Mouse (Mus musculus) lung, postnatal 0 days (tissue): ENCODE measurements around the gene Med29. TPM values are rescaled to one million over a fixed set of nuclear protein-coding genes. Genes with fewer than 3 reads are reported as not detected.

Experiments used
- ATAC-seq: fragments of 200-750 bp; cut with Nextera tagmentation; 2 replicates; pipeline ENCODE4 v1.8.0; 2017; ENCODE audit warnings: moderate library complexity
- DNase-seq: peaks from one replicate; pipeline ENCODE4 v3.0.0-alpha.2; 2016; ENCODE audit warnings: low spot score
- H3K27ac ChIP-seq: fragments of 300-500 bp; sonication (generic); 2 replicates; pipeline ENCODE4 v1.5.1; 2014; ENCODE audit warnings: antibody characterized with exemption, mild to moderate bottlenecking, low read length, mixed read lengths
- H3K27me3 ChIP-seq: fragments of 300-500 bp; sonication (generic); replicated peaks from 2 replicates; pipeline ENCODE4 v1.6.1; 2014; ENCODE audit warnings: low read length, mixed read lengths; ENCODE audit not compliant: insufficient read depth
- H3K36me3 ChIP-seq: fragments of 300-500 bp; sonication (generic); 2 replicates; pipeline ENCODE4 v1.6.1; 2014; ENCODE audit warnings: low read length, mixed read lengths; ENCODE audit not compliant: insufficient read depth
- H3K4me1 ChIP-seq: fragments of 300-500 bp; sonication (generic); 2 replicates; pipeline ENCODE4 v1.6.1; 2014; ENCODE audit warnings: antibody characterized with exemption, low read depth, low read length, mixed read lengths; ENCODE audit not compliant: insufficient read depth
- H3K4me2 ChIP-seq: fragments of 300-500 bp; sonication (generic); replicated peaks from 2 replicates; pipeline ENCODE4 v1.6.1; 2014; ENCODE audit warnings: low read depth, mild to moderate bottlenecking, low read length, moderate library complexity, mixed read lengths
- H3K4me3 ChIP-seq: fragments of 300-500 bp; sonication (generic); 2 replicates; pipeline ENCODE4 v1.5.1; 2014; ENCODE audit warnings: low read depth, low read length
- H3K9ac ChIP-seq: fragments of 300-500 bp; sonication (generic); replicated peaks from 2 replicates; pipeline ENCODE4 v1.6.1; 2014; ENCODE audit warnings: low read depth, mild to moderate bottlenecking
- H3K9me3 ChIP-seq: fragments of 300-500 bp; sonication (generic); 2 replicates; pipeline ENCODE4 v1.6.1; 2016; ENCODE audit warnings: low read length, mixed read lengths
- CTCF ChIP-seq: IDR thresholded peaks from 2 replicates; pipeline ENCODE4 v1.5.1; 2016; ENCODE audit warnings: antibody characterized with exemption, mild to moderate bottlenecking
- EP300 ChIP-seq: IDR thresholded peaks from 2 replicates; pipeline ENCODE4 v1.6.1; 2016; ENCODE audit warnings: antibody characterized with exemption, mild to moderate bottlenecking, control low read depth
- WGBS: fragments of 180-500 bp; shearing (Covaris S2); extraction: QIAGEN DNeasy Blood & Tissue Kit; methylation state at CpG from one replicate; pipeline ENCODE4 v1.1.7; 2014; 5-methylcytosine and 5-hydroxymethylcytosine counted together
- polyA plus RNA-seq: library from polyadenylated mRNA; unstranded; fragments of >200 nt; fragmentation: Nextera tagmentation; extraction: Ambion mirVana; gene quantifications from 2 replicates; pipeline ENCODE4 v1.2.1, GENCODE M21; 2015

Gene Med29
- polyA plus RNA-seq, 1 experiment from 2014 or later = 30.2 TPM

GRCm38 (mm10) chr7:28354596-28354995 lies 37.9 kb downstream of the Med29 start:
- Histone ChIP-seq H3K4me3 (no peak overlapping the region), H3K36me3 (0 out of 2 replicates have a peak, but pooled peaks cover 6% of the 10 kb centered on the region), H3K27ac (no peak overlapping the region), H3K27me3 (no peaks in the 10 kb centered on the region), H3K9ac (no peak overlapping the region), H3K4me2 (no peak overlapping the region), H3K9me3 (no peaks in the 10 kb centered on the region), H3K4me1 (peaks cover 25% of the 10 kb centered on the region)
- WGBS = 96% methylated on average over 3 of the region's 3 CpGs
- DNase-seq (no peak), ATAC-seq (no peak)
- TF ChIP-seq CTCF (no peak), EP300 (no peak)

- DNase-seq = no peak
- Histone ChIP-seq H3K9me3 (no peaks in the 10 kb centered on the region), H3K27ac (no peak overlapping the region), H3K4me2 (no peak overlapping the region), H3K4me3 (no peak overlapping the region), H3K9ac (no peak overlapping the region), H3K27me3 (no peaks in the 10 kb centered on the region), H3K4me1 (peaks cover 25% of the 10 kb centered on the region), H3K36me3 (0 out of 2 replicates have a peak, but pooled peaks cover 6% of the 10 kb centered on the region)
- WGBS = 77% methylated on average over 3 of the region's 3 CpGs
- no peak for ATAC-seq
- TF ChIP-seq EP300 (no peak), CTCF (no peak)
These were observed 38.4 kb downstream of the Med29 start for GRCm38 (mm10) chr7:28354113-28354581.

GRCm38 (mm10) chr7:28353267-28353666 lies 39.2 kb downstream of the Med29 start:
- no peak for ATAC-seq
- no peak overlapping the region for H3K4me2 ChIP-seq
- no peak overlapping the region for H3K9ac ChIP-seq
- no peak for DNase-seq
- H3K4me1 ChIP-seq = peaks cover 25% of the 10 kb centered on the region
- no peaks in the 10 kb centered on the region for H3K27me3 ChIP-seq
- 0 out of 2 replicates have a peak, but pooled peaks cover 6% of the 10 kb centered on the region for H3K36me3 ChIP-seq
- H3K9me3 ChIP-seq = no peaks in the 10 kb centered on the region
- no peak overlapping the region for H3K4me3 ChIP-seq
- no peak overlapping the region for H3K27ac ChIP-seq
- peak; percentile 41 for TF ChIP-seq CTCF
- no peak for TF ChIP-seq EP300
- 92% methylated on average over 2 of the region's 2 CpGs for WGBS

GRCm38 (mm10) chr7:28351676-28352191 lies 40.8 kb downstream of the Med29 start:
- H3K4me2 ChIP-seq = peak overlapping the region; percentile 89
- TF ChIP-seq EP300 (no peak), CTCF (peak; percentile 23)
- H3K4me3 ChIP-seq = peak overlapping the region; percentile 88
- WGBS = 18% methylated on average over 4 of the region's 4 CpGs
- peak overlapping the region; percentile 96 for H3K9ac ChIP-seq
- DNase-seq (no peak), ATAC-seq (no peak)
- H3K9me3 ChIP-seq = no peaks in the 10 kb centered on the region
- no peak overlapping the region for H3K27ac ChIP-seq
- H3K4me1 ChIP-seq = peaks cover 13% of the 10 kb centered on the region
- no peaks in the 10 kb centered on the region for H3K27me3 ChIP-seq
- H3K36me3 ChIP-seq = 0 out of 2 replicates have a peak, but pooled peaks cover 6% of the 10 kb centered on the region

- 1% methylated on average over 44 of the region's 50 CpGs for WGBS
- peak within 1 kb of the TSS; percentile 96 for H3K9ac ChIP-seq
These were observed 42.2 kb downstream of the Med29 start, which contains the start of gene Rps16 for GRCm38 (mm10) chr7:28350155-28350883. Gene Rps16 (plus strand): TSS chr7:28350652.

GRCm38 (mm10) chr7:28348601-28349000 lies 43.9 kb downstream of the Med29 start:
- Histone ChIP-seq H3K27me3 (no peaks in the 10 kb centered on the region), H3K9ac (no peak overlapping the region), H3K36me3 (0 out of 2 replicates have a peak, but pooled peaks cover 5% of the 10 kb centered on the region), H3K4me2 (no peak overlapping the region), H3K9me3 (no peaks in the 10 kb centered on the region), H3K4me3 (no peak overlapping the region), H3K4me1 (peaks cover 12% of the 10 kb centered on the region; the same call in 1 of the 2 replicates), H3K27ac (no peak overlapping the region)
- TF ChIP-seq EP300 (no peak), CTCF (peak; percentile 38)
- DNase-seq (no peak), ATAC-seq (no peak)
- 78% methylated on average over 7 of the region's 7 CpGs for whole genome bisulfite sequencing

More at GRCm38 (mm10) chr7:28350155-28350883, 42.2 kb downstream of the Med29 start, which contains the start of gene Rps16:
- H3K27me3 ChIP-seq = no peaks in the 10 kb centered on the region
- H3K4me3 ChIP-seq = peak within 1 kb of the TSS; percentile 88
- TF ChIP-seq EP300 (no peak), CTCF (no peak)
- H3K27ac ChIP-seq = peak within 1 kb of the TSS; percentile 90
- 0 out of 2 replicates have a peak, but pooled peaks cover 6% of the 10 kb centered on the region for H3K36me3 ChIP-seq
- peak within 1 kb of the TSS; percentile 89 for H3K4me2 ChIP-seq
- DNase-seq = peak; percentile 99
- no peaks in the 10 kb centered on the region for H3K9me3 ChIP-seq
- H3K4me1 ChIP-seq = peaks cover 12% of the 10 kb centered on the region; the same call in 1 of the 2 replicates
- ATAC-seq = peak; percentile 97
